Mouse (Mus musculus) embryonic facial prominence, embryonic 11.5 days (tissue): ENCODE data around the gene Rbpj. TPM values are rescaled to one million over a fixed set of nuclear protein-coding genes. Genes with fewer than 3 reads are reported as not detected.

Source experiments
- ATAC-seq: fragments of 200-750 bp; cut with Nextera tagmentation; replicated peaks from 2 replicates; pipeline ENCODE4 v1.8.0; 2017; ENCODE audit warnings: low read depth; ENCODE audit not compliant: insufficient number of reproducible peaks, low FRiP score, low TSS enrichment
- DNase-seq: peaks from one replicate; pipeline ENCODE4 v3.0.0-alpha.2; 2015; ENCODE audit warnings: low spot score
- H3K27ac ChIP-seq: fragments of 300-500 bp; sonication (generic); replicated peaks from 2 replicates; pipeline ENCODE4 v1.5.1; 2014; ENCODE audit warnings: mild to moderate bottlenecking, low read depth, low read length, control low read depth
- H3K27me3 ChIP-seq: fragments of 300-500 bp; sonication (generic); 2 replicates; pipeline ENCODE4 v1.6.1; 2014; ENCODE audit warnings: mild to moderate bottlenecking, low read length, moderate library complexity, mixed read lengths; ENCODE audit not compliant: control insufficient read depth, insufficient read depth
- H3K36me3 ChIP-seq: fragments of 300-500 bp; sonication (generic); replicated peaks from 2 replicates; pipeline ENCODE4 v1.6.1; 2014; ENCODE audit warnings: low read depth, mild to moderate bottlenecking, low read length, moderate library complexity, mixed read lengths; ENCODE audit not compliant: control insufficient read depth, insufficient read depth
- H3K4me1 ChIP-seq: fragments of 300-500 bp; sonication (generic); 2 replicates; pipeline ENCODE4 v1.6.1; 2014; ENCODE audit warnings: low read length, mixed read lengths; ENCODE audit not compliant: control insufficient read depth, insufficient read depth
- H3K4me2 ChIP-seq: fragments of 300-500 bp; sonication (generic); 2 replicates; pipeline ENCODE4 v1.6.1; 2014; ENCODE audit warnings: low read depth, mild to moderate bottlenecking, control low read depth, low read length, moderate library complexity
- H3K4me3 ChIP-seq: fragments of 300-500 bp; sonication (generic); 2 replicates; pipeline ENCODE4 v1.5.1; 2014; ENCODE audit warnings: low read depth, low read length, control low read depth
- H3K9ac ChIP-seq: fragments of 300-500 bp; sonication (generic); replicated peaks from 2 replicates; pipeline ENCODE4 v1.6.1; 2014; ENCODE audit warnings: mild to moderate bottlenecking, control low read depth, low read length
- H3K9me3 ChIP-seq: fragments of 300-500 bp; sonication (generic); replicated peaks from 2 replicates; pipeline ENCODE4 v1.6.1; 2016; ENCODE audit warnings: mild to moderate bottlenecking, low read length, inconsistent platforms, mixed read lengths; ENCODE audit not compliant: control insufficient read depth
- WGBS: fragments of 180-500 bp; shearing (Covaris S2); extraction: QIAGEN DNeasy Blood & Tissue Kit; methylation state at CpG from one replicate; pipeline ENCODE4 v1.1.7; 2014; 5-methylcytosine and 5-hydroxymethylcytosine counted together
- polyA plus RNA-seq: library from polyadenylated mRNA; unstranded; fragments of >200 nt; fragmentation: Nextera tagmentation; extraction: Ambion mirVana; gene quantifications from 2 replicates; pipeline ENCODE4 v1.2.1, GENCODE M21; 2014

Gene Rbpj
- polyA plus RNA-seq, 1 experiment from 2014 or later, result 68.5 TPM

- H3K4me1 ChIP-seq, result no peaks in the 10 kb centered on the region
- DNase-seq (no peak), ATAC-seq (no peak)
- no peak overlapping the region for H3K9ac ChIP-seq
- WGBS, result 73% methylated on average over 6 of the region's 6 CpGs
- no peak overlapping the region for H3K27ac ChIP-seq
- no peaks in the 10 kb centered on the region for H3K36me3 ChIP-seq
- no peaks in the 10 kb centered on the region for H3K27me3 ChIP-seq
- no peak overlapping the region for H3K4me3 ChIP-seq
- H3K4me2 ChIP-seq, result no peak overlapping the region
- no peaks in the 10 kb centered on the region for H3K9me3 ChIP-seq
These were observed 213.7 kb downstream of the Rbpj start for GRCm38 (mm10) chr5:53679651-53680050.

- H3K9ac ChIP-seq, result no peak overlapping the region
- H3K36me3 ChIP-seq, result no peaks in the 10 kb centered on the region
- ATAC-seq, result no peak
- WGBS, result 85% methylated on average over 3 of the region's 3 CpGs
- H3K9me3 ChIP-seq, result no peaks in the 10 kb centered on the region
- DNase-seq, result no peak
- H3K4me1 ChIP-seq, result no peaks in the 10 kb centered on the region
- no peak overlapping the region for H3K4me2 ChIP-seq
- no peaks in the 10 kb centered on the region for H3K27me3 ChIP-seq
- H3K4me3 ChIP-seq, result no peak overlapping the region
- no peak overlapping the region for H3K27ac ChIP-seq
These were observed 218.0 kb downstream of the Rbpj start for GRCm38 (mm10) chr5:53683916-53684315.

- Histone ChIP-seq H3K27ac (no peak overlapping the region), H3K9me3 (no peaks in the 10 kb centered on the region), H3K27me3 (no peaks in the 10 kb centered on the region), H3K9ac (no peak overlapping the region), H3K4me2 (no peak overlapping the region), H3K36me3 (no peaks in the 10 kb centered on the region), H3K4me3 (no peak overlapping the region), H3K4me1 (no peaks in the 10 kb centered on the region)
- WGBS, result 74% methylated on average over 1 of the region's 1 CpGs
- DNase-seq (no peak), ATAC-seq (no peak)
These were observed 218.5 kb downstream of the Rbpj start for GRCm38 (mm10) chr5:53684417-53684816.

GRCm38 (mm10) chr5:53685623-53686022, 219.7 kb downstream of the Rbpj start:
- Histone ChIP-seq H3K4me1 (no peaks in the 10 kb centered on the region), H3K27ac (no peak overlapping the region), H3K4me2 (no peak overlapping the region), H3K27me3 (no peaks in the 10 kb centered on the region), H3K4me3 (no peak overlapping the region), H3K9me3 (no peaks in the 10 kb centered on the region), H3K36me3 (no peaks in the 10 kb centered on the region), H3K9ac (no peak overlapping the region)
- WGBS, result 79% methylated on average over 4 of the region's 4 CpGs
- ATAC-seq, result no peak
- no peak for DNase-seq

GRCm38 (mm10) chr5:53686379-53686778, 220.4 kb downstream of the Rbpj start:
- Histone ChIP-seq H3K9ac (no peak overlapping the region), H3K36me3 (no peaks in the 10 kb centered on the region), H3K27ac (no peak overlapping the region), H3K4me1 (no peaks in the 10 kb centered on the region), H3K4me3 (no peak overlapping the region), H3K27me3 (no peaks in the 10 kb centered on the region), H3K4me2 (no peak overlapping the region), H3K9me3 (no peaks in the 10 kb centered on the region)
- no peak for DNase-seq
- 87% methylated on average over 2 of the region's 2 CpGs for WGBS
- ATAC-seq, result no peak

GRCm38 (mm10) chr5:53688326-53688725, 222.4 kb downstream of the Rbpj start:
- Histone ChIP-seq H3K4me2 (no peak overlapping the region), H3K36me3 (no peaks in the 10 kb centered on the region), H3K9me3 (no peaks in the 10 kb centered on the region), H3K27ac (no peak overlapping the region), H3K4me1 (no peaks in the 10 kb centered on the region), H3K4me3 (no peak overlapping the region), H3K27me3 (no peaks in the 10 kb centered on the region), H3K9ac (no peak overlapping the region)
- 82% methylated on average over 7 of the region's 7 CpGs for WGBS
- DNase-seq (no peak), ATAC-seq (no peak)

GRCm38 (mm10) chr5:53691577-53691976, 225.6 kb downstream of the Rbpj start:
- H3K4me1 ChIP-seq, result no peaks in the 10 kb centered on the region
- no peak overlapping the region for H3K4me3 ChIP-seq
- ATAC-seq, result no peak
- DNase-seq, result no peak
- H3K9me3 ChIP-seq, result no peaks in the 10 kb centered on the region
- no peak overlapping the region for H3K9ac ChIP-seq
- no peaks in the 10 kb centered on the region for H3K27me3 ChIP-seq
- H3K36me3 ChIP-seq, result no peaks in the 10 kb centered on the region
- WGBS, result 78% methylated on average over 3 of the region's 3 CpGs
- no peak overlapping the region for H3K27ac ChIP-seq
- no peak overlapping the region for H3K4me2 ChIP-seq

- Histone ChIP-seq H3K27ac (no peak overlapping the region), H3K4me1 (no peaks in the 10 kb centered on the region), H3K9me3 (no peaks in the 10 kb centered on the region), H3K36me3 (no peaks in the 10 kb centered on the region), H3K4me2 (no peak overlapping the region), H3K27me3 (no peaks in the 10 kb centered on the region), H3K9ac (no peak overlapping the region), H3K4me3 (no peak overlapping the region)
- DNase-seq (no peak), ATAC-seq (no peak)
- 82% methylated on average over 8 of the region's 8 CpGs for WGBS
These were observed 226.1 kb downstream of the Rbpj start for GRCm38 (mm10) chr5:53692100-53692499.
